Mouse (Mus musculus) stomach, embryonic 16.5 days (tissue): ENCODE measurements around the gene Hist3h2ba. TPM values are rescaled to one million over a fixed set of nuclear protein-coding genes. Genes with fewer than 3 reads are reported as not detected.

Experiments
- ATAC-seq: fragments of 200-750 bp; cut with Nextera tagmentation; 2 replicates; pipeline ENCODE4 v1.8.0; 2017; ENCODE audit warnings: moderate number of reproducible peaks, moderate TSS enrichment; ENCODE audit not compliant: insufficient read depth, low FRiP score
- H3K27ac ChIP-seq: fragments of 300-500 bp; sonication (generic); 2 replicates; pipeline ENCODE4 v1.5.1; 2014; ENCODE audit warnings: low read length
- H3K27me3 ChIP-seq: fragments of 300-500 bp; sonication (generic); 2 replicates; pipeline ENCODE4 v1.6.1; 2014; ENCODE audit warnings: low read length, control low read depth, mixed read lengths; ENCODE audit not compliant: control insufficient read depth, insufficient read depth
- H3K36me3 ChIP-seq: fragments of 300-500 bp; sonication (generic); 2 replicates; pipeline ENCODE4 v1.6.1; 2014; ENCODE audit warnings: low read length; ENCODE audit not compliant: control insufficient read depth, insufficient read depth
- H3K4me1 ChIP-seq: fragments of 300-500 bp; sonication (generic); 2 replicates; pipeline ENCODE4 v1.6.1; 2014; ENCODE audit warnings: low read length, control low read depth, mixed read lengths; ENCODE audit not compliant: control insufficient read depth, insufficient read depth
- H3K4me2 ChIP-seq: fragments of 300-500 bp; sonication (generic); 2 replicates; pipeline ENCODE4 v1.6.1; 2014; ENCODE audit warnings: low read depth, low read length, mixed read lengths
- H3K4me3 ChIP-seq: fragments of 300-500 bp; sonication (generic); replicated peaks from 2 replicates; pipeline ENCODE4 v1.5.1; 2014; ENCODE audit warnings: mild to moderate bottlenecking, low read length
- H3K9ac ChIP-seq: fragments of 300-500 bp; sonication (generic); 2 replicates; pipeline ENCODE4 v1.6.1; 2014; ENCODE audit warnings: low read length
- H3K9me3 ChIP-seq: fragments of 300-500 bp; sonication (generic); replicated peaks from 2 replicates; pipeline ENCODE4 v1.6.1; 2016; ENCODE audit warnings: low read length, control low read depth; ENCODE audit not compliant: control insufficient read depth
- WGBS: fragments of 180-500 bp; shearing (Covaris S2); extraction: QIAGEN DNeasy Blood & Tissue Kit; methylation state at CpG from one replicate; pipeline ENCODE4 v1.1.7; 2014; 5-methylcytosine and 5-hydroxymethylcytosine counted together
- polyA plus RNA-seq: library from polyadenylated mRNA; unstranded; fragments of >200 nt; fragmentation: Nextera tagmentation; extraction: Ambion mirVana; gene quantifications from 2 replicates; pipeline ENCODE4 v1.2.1, GENCODE M21; 2015

Hist3h2ba gene
- polyA plus RNA-seq, 1 experiment from 2014 or later = 50.7 TPM

DNA sequence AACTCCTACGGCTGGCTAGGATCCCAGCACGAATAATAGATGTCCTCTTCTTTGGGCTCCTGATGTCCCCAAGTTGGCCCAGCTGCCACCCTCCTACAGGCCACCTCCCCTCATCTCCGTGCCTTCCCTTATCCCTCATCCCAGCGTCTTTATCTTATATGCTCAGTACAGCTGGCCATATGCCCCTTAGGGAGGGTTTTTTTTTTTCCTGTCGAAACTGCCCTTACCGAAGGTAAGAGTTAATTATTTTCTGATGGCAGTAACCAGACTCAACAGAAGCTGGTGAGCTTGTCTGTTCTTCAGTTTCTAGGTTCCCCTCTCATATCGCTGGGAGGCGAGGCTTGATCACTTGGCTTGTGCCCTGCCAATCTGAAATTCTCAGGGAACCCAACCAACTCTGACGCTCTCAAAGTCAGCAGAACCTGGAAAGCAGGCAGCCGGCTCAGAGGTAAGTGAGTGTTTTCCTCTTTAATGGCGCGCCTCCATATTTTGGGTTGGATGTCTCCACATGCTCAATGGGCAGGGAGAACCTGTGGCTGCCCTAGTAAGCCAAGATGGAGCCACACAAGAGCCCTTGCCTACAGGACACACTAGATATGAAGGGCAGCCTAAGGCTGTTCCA lies 30.9 kb upstream of the Hist3h2ba start, which contains the start of gene Btnl10:
Gene Btnl10, plus strand, starts transcription at position 164 of the 622 bp plus-strand sequence.
- H3K27ac ChIP-seq = no peak within 1 kb of the TSS
- no peak within 1 kb of the TSS for H3K9ac ChIP-seq
- 80% methylated on average over 12 of the region's 12 CpGs for WGBS
- no peak within 1 kb of the TSS for H3K4me2 ChIP-seq
- no peaks in the 10 kb centered on the region for H3K36me3 ChIP-seq
- no peak for ATAC-seq
- H3K4me1 ChIP-seq = no peaks in the 10 kb centered on the region; the same call in 1 of the 2 replicates
- H3K4me3 ChIP-seq = no peak within 1 kb of the TSS
- no peaks in the 10 kb centered on the region for H3K9me3 ChIP-seq
- H3K27me3 ChIP-seq = no peaks in the 10 kb centered on the region

DNA sequence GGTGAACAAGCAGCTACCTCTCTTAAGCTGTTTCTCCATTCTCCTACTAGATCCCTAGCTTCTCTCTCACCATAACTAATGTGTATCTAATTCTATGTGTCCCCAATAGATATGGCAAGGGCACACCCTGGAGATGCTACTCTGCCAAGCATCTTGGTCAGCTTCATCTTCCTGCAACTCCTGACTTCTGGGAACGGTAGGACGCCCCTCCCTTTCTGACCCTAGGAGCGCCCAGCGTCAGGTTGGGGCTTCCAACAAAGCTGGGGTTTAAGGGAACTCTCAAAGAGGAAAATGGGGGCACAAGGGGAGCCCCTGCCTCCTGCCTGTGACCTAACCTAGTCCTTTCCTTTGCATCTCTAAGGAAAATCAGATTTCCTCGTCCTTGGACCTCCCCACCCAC lies 30.0 kb upstream of the Hist3h2ba start:
- no peak for ATAC-seq
- no peaks in the 10 kb centered on the region for H3K9me3 ChIP-seq
- H3K4me3 ChIP-seq = no peak overlapping the region
- 75% methylated on average over 5 of the region's 5 CpGs for WGBS
- no peak overlapping the region for H3K9ac ChIP-seq
- no peaks in the 10 kb centered on the region for H3K27me3 ChIP-seq
- H3K4me1 ChIP-seq = no peaks in the 10 kb centered on the region; the same call in 1 of the 2 replicates
- H3K27ac ChIP-seq = no peak overlapping the region
- no peak overlapping the region for H3K4me2 ChIP-seq
- H3K36me3 ChIP-seq = no peaks in the 10 kb centered on the region

DNA sequence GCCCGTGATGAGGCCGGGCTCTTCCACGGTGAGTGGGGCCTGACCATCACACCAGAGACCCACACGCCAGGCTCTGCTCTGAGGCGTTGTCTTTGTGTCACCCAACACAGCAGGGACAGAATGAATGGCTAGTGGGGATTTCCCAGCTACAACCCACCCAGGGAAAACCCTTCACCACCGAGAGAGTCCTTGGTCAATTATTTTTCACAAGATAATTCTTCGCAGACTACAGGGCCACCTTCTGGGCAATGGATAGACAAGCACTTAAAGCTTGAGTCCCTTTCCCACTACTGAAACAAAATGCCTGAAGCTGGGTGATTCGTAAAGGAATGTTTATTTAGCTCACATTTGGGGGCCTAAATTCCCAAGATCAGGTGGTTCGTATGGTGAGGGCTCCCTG lies 26.3 kb upstream of the Hist3h2ba start:
- Histone ChIP-seq H3K27me3 (no peaks in the 10 kb centered on the region), H3K4me2 (no peak overlapping the region), H3K4me1 (no peaks in the 10 kb centered on the region), H3K36me3 (no peaks in the 10 kb centered on the region), H3K4me3 (no peak overlapping the region), H3K27ac (no peak overlapping the region), H3K9ac (no peak overlapping the region), H3K9me3 (no peaks in the 10 kb centered on the region)
- WGBS = 76% methylated on average over 9 of the region's 9 CpGs
- no peak for ATAC-seq

DNA sequence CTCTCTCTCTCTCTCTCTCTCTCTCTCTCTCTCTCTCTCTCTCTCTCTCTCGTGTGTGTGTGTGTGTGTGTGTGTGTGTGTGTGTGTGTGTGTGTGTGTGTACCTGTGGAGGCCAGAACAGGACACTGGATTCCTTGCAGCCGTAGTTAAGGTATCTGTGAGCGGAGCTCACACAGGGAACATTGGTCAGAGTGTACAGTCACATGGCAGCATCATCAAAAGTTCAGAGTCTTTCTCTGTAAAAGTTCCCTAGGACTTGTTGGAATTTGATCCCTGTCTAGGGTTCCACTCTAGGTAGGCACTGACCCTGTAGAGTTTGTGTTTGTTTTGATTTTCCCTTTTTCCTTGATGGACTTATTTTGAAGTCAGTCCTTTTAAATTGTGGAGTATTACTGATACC lies 22.1 kb upstream of the Hist3h2ba start:
- H3K27ac ChIP-seq = no peak overlapping the region
- H3K9ac ChIP-seq = no peak overlapping the region
- H3K27me3 ChIP-seq = no peaks in the 10 kb centered on the region
- ATAC-seq = no peak
- H3K4me1 ChIP-seq = peaks cover 4% of the 10 kb centered on the region; the same call in 1 of the 2 replicates
- H3K9me3 ChIP-seq = no peaks in the 10 kb centered on the region
- no peak overlapping the region for H3K4me3 ChIP-seq
- no peak overlapping the region for H3K4me2 ChIP-seq
- H3K36me3 ChIP-seq = no peaks in the 10 kb centered on the region; the same call in 1 of the 2 replicates
- WGBS = 67% methylated on average over 2 of the region's 3 CpGs

DNA sequence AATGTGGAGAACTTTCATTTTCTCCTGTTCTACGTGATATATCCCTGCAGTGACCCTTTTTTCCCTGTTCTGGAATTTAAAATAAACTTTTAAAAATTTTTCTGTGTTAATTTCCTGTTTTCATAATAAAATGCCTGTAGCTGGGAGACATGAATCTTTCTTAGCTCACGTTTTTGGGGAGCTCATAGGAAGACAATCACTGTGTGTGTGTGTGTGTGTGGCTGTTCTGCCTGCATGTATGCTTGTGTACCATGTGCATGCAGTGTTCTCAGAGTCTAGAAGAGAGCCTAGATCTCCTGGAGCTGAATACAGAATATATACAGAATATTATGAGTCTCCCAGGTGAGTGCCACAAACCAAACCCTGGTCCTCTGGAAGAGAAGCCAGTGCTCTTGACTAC lies 21.7 kb upstream of the Hist3h2ba start:
- Histone ChIP-seq H3K4me3 (no peak overlapping the region), H3K36me3 (peaks cover 4% of the 10 kb centered on the region; the same call in 1 of the 2 replicates), H3K4me1 (peaks cover 4% of the 10 kb centered on the region; the same call in 1 of the 2 replicates), H3K27me3 (no peaks in the 10 kb centered on the region), H3K4me2 (no peak overlapping the region), H3K27ac (no peak overlapping the region), H3K9me3 (no peaks in the 10 kb centered on the region), H3K9ac (no peak overlapping the region)
- WGBS = 55% methylated on average over 2 of the region's 2 CpGs
- no peak for ATAC-seq

DNA sequence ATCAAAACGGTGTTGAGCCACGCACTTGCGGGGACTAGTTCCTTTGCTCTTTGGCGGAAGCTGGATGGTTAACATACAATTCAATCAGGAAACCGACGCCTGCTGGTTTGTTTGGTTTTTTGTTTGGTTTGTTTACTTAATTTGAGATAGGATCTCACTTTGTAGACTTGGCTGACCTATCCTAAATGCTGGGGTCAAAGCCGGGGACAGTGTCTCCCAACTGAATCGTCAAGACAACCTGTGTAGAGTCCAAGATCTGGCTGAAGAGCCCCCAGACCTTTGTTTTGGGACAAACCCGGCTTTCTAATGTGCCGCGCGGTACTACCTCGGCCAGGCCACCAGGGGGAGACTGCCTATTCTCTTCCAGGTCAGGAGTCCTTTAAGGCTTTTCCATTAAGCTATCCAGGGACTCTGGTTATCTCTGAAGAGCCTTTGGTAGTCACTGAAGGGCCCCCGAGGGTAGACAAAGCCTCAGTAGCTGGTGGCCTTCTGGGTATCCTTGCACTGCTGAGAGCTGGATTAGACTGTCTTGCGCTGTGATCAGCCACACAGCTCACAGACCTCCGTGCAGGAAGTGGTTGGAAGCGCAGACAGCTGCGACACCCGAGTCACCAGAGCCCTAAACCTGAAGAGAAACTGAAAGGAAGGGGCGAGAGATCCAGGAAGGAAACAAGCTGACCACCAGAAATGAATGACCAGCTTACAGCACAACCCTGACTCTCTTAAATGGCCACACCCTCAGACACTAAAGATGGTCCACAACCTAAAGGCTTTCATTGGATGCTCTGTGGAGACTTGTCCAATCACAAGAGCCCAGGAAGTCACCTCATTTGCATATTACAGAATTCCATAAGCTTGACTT lies 20.7 kb upstream of the Hist3h2ba start:
- ATAC-seq = peak; percentile 64
- Histone ChIP-seq H3K4me2 (peak overlapping the region; percentile 48), H3K36me3 (peaks cover 11% of the 10 kb centered on the region; the same call in 1 of the 2 replicates), H3K9ac (peak overlapping the region; percentile 51), H3K9me3 (no peaks in the 10 kb centered on the region), H3K4me1 (peaks cover 4% of the 10 kb centered on the region; the same call in 1 of the 2 replicates), H3K4me3 (peak overlapping the region; percentile 34), H3K27me3 (no peaks in the 10 kb centered on the region), H3K27ac (peak overlapping the region; percentile 32; the same call in 1 of the 2 replicates)
- 21% methylated on average over 20 of the region's 20 CpGs for WGBS

DNA sequence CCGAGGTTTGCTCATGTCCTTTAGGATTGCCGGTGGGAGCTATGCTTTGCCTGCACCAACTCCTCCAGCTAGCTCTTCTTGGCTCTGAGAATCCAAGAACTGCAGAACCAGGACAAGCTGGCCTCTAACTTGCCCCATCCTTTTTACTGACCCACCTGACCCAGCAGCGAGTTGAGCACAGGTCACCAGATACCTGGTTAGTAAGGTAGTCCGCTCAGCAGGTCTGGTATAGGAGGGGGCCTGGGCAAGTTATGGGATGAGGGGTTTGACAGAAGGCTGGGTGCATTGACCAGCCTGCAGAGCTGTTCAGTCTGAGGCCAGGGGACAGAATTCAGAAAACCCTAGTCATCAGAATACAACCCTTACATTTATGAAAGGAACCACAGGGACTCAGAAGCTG lies 19.7 kb upstream of the Hist3h2ba start:
- ATAC-seq = no peak
- H3K9me3 ChIP-seq = no peaks in the 10 kb centered on the region
- no peak overlapping the region for H3K9ac ChIP-seq
- H3K27me3 ChIP-seq = no peaks in the 10 kb centered on the region
- H3K4me2 ChIP-seq = no peak overlapping the region
- H3K36me3 ChIP-seq = peaks cover 19% of the 10 kb centered on the region; the same call in 1 of the 2 replicates
- WGBS = 70% methylated on average over 4 of the region's 4 CpGs
- no peak overlapping the region for H3K4me3 ChIP-seq
- no peak overlapping the region for H3K27ac ChIP-seq
- peaks cover 4% of the 10 kb centered on the region; the same call in 1 of the 2 replicates for H3K4me1 ChIP-seq

DNA sequence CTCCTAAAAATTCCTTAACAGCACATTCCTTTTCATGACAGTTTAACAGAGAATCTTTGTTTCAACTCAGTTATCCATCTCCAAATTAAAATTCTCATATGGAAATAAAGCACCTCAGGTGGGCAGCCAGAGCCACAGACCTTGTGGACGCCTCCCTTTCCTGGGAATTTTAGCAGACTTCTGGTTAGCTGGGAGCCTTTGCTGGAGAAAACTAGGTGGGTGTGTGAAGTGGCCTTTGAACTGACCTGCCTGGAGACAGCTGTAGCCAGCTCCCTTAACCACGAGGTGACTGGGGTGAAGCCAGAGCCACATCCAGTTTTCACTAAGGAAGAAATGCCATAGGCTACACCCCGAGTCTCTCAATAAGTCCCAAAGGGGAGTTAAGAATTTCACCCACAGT lies 19.1 kb upstream of the Hist3h2ba start:
- H3K36me3 ChIP-seq = peaks cover 19% of the 10 kb centered on the region; the same call in 1 of the 2 replicates
- no peaks in the 10 kb centered on the region for H3K9me3 ChIP-seq
- ATAC-seq = no peak
- no peak overlapping the region for H3K4me2 ChIP-seq
- no peak overlapping the region for H3K27ac ChIP-seq
- H3K4me1 ChIP-seq = peaks cover 4% of the 10 kb centered on the region; the same call in 1 of the 2 replicates
- WGBS = 41% methylated on average over 3 of the region's 3 CpGs
- no peaks in the 10 kb centered on the region for H3K27me3 ChIP-seq
- H3K9ac ChIP-seq = no peak overlapping the region
- H3K4me3 ChIP-seq = no peak overlapping the region

DNA sequence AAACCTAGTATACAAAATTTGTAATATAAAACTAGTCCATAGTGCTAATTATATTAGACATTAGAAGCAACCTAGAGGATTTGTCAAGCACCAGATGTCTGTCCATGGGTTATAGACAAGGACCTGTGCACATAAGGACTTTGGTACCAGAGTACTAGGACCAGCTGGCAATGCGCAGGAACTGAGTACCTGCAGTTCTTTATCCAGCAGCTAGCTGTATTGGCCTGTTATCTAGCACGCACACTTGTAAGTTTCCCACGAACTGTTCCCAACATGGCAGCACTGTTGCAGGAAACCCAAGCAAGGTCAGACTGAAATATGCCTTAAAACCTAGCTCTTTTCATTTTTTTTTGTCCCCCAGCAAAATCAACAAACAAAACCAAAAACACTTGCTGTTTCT lies 18.5 kb upstream of the Hist3h2ba start:
- Histone ChIP-seq H3K4me3 (no peak overlapping the region), H3K27me3 (no peaks in the 10 kb centered on the region), H3K9me3 (no peaks in the 10 kb centered on the region), H3K4me1 (peaks cover 4% of the 10 kb centered on the region; the same call in 1 of the 2 replicates), H3K27ac (no peak overlapping the region), H3K4me2 (no peak overlapping the region), H3K9ac (no peak overlapping the region), H3K36me3 (peaks cover 19% of the 10 kb centered on the region; the same call in 1 of the 2 replicates)
- 83% methylated on average over 3 of the region's 3 CpGs for WGBS
- ATAC-seq = no peak
